Mouse (Mus musculus): ENCODE measurements around the gene Hba-x.
"Not testable (repeated sequence)": the region's sequence is repeated elsewhere in the genome, so short reads cannot be mapped to it uniquely, and the experiment has no call there.

GRCm38 (mm10) chr11:32283091-32283777, 7.0 kb downstream of the Hba-x start, which contains the start of gene Hba-a1:
- TF ChIP-seq CTCF (IDR thresholded peaks at IDR 0.05; ENCODE audit: low read depth); EP300 (optimal IDR thresholded peaks at IDR 0.05): not testable (repeated sequence)
